Mouse (Mus musculus) layer of hippocampus, adult 8-10 months (tissue): Measurements from ENCODE around the gene Nipal1. TPM values are rescaled to one million over a fixed set of nuclear protein-coding genes. Genes with fewer than 3 reads are reported as not detected.

Experiments
- DNase-seq, 2 experiments: peaks; one replicate each; pipeline ENCODE4 v3.0.0; 2022; ENCODE audit warnings: low spot score in 2 of 2
- total RNA-seq, 4 experiments: library from RNA; stranded (reverse); gene quantifications; 2 replicates each; pipeline ENCODE4 v1.2.4; 2022

The Nipal1 gene
- total RNA-seq, 4 experiments from 2014 or later = not detected

DNA sequence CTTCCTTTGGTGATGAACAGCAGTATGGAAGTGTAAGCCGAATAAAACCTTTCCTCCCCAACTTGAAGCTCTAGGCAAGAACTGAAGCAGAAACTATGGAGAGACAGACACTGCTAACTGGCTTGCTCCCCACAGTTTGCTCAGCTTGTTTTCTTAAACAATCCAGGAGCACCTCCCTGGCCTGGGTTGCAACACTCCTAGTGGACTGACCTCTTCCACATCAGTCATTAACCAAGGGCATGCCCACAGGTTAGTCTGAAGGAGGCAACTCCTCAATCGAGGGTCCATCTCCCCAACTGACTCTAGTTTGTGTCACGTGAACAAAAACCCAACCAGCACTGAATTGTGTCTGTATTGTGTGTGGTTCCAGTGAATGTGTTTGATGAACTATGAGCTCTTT is 17.3 kb downstream of the Nipal1 start:
- DNase-seq = no peak

DNA sequence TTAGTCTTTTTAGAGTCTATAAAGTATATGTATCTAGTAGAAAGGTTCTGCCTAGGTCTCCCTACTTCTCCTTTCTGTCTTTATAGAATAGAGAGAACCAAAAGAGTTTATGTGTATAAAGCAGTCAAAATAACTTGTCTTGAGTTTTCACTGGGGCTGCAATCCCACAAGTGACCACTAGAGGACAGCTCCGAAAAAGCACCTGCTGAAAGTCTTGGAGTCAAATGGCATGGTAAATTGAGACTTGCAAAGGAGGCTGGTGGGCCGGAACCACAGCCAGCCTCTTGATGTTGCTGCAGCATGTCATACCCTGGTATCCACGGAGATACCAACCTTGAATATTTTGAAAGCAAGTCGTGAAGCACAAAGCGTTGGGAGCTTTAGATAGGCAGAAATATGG is 17.7 kb downstream of the Nipal1 start:
- peak in 1 of 2 experiments; percentile 45 for DNase-seq

DNA sequence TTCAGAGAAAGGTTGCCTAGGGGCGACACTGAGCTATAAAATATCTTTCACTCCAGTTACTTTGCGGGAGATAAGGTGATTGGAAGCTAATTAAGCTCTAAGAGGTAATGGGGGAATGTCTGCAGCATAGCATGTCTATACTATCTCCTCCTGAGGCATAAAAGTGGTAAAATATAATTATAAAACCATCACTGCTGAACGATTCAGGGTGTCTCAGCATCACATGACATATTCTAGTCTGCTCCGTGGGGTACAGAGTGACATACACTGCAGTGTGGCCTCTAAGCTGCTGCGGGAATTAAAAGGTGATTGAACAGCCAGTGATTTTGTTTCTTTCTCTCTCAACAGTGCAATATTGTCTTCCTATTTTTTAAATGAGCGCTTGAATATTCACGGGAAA is 18.8 kb downstream of the Nipal1 start:
- DNase-seq = no peak

- no peak for DNase-seq
Measured at GRCm38 (mm10) chr5:72668351-72668750, 20.8 kb downstream of the Nipal1 start.

- no peak for DNase-seq
Measured at GRCm38 (mm10) chr5:72671017-72671699, 23.6 kb downstream of the Nipal1 start.

DNA sequence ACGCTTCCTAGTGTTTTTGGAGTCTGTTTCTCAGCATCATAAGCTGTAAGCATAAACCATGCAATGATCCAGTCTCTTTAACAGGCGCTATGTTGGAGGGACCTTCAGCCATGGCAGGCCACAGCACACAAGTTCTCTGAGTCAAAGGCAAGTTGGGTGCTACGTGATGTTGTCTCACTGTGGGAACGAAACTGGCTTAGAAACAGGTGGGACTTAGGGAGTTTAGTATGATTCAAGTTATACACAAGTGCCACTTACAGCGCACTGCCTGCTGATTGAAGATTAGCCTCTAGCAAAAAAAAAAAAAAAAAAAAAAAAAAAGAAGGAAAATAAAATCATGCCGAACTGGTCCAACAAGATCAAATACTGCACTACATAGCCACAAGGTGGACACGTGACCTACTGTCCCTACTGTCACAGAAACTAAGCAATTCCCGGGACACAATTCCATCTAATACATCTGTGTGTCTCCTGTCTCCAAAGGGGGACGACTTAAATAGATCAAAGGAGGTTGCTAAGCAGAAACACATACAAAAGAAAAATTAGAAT is 27.5 kb downstream of the Nipal1 start:
- no peak for DNase-seq

GRCm38 (mm10) chr5:72681451-72681850 is 33.9 kb downstream of the Nipal1 start:
- DNase-seq = no peak

DNA sequence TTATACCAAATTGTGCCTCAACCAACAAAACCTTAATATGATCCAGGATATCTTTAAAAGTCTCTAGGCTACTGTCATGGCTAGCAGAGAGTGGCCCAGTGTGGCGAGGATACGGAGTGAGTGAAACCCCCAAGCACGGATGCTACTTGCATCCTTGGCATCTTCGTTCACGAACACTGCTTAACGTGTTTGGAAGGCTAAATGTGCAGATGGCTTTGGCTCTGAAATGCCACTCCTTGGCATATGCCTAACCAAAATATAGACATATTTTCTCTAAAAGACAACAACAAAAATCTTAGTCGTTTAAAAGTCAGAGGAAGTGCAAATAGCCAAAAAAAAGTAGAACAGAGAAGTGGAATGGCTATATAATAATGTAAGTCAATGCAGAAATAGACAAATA is 42.0 kb downstream of the Nipal1 start:
- no peak for DNase-seq

- no peak for DNase-seq
Measured at GRCm38 (mm10) chr5:72690516-72690915, 42.9 kb downstream of the Nipal1 start.

DNA sequence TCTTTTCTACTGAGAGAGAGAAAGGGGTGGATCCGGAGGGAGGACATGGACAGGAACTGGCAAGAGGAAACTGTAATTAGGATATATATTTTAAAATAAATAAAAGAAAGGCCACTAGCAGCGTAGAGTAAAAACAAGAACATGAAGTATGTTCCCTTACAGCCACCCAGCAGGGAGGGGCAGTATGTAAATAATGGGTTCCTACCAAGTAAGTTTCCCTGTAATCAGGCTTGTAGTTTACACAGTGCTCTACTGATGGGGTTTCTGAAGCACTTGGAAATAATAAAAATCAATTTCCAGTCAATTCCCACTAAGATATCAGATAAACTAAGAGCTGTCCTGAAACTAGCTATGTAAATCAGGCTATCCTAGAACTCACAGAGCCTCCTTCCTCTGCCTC is 47.1 kb downstream of the Nipal1 start:
- no peak for DNase-seq

- DNase-seq = peak; percentile 45 to 59
Measured at GRCm38 (mm10) chr5:72696491-72696890, 48.9 kb downstream of the Nipal1 start.

DNA sequence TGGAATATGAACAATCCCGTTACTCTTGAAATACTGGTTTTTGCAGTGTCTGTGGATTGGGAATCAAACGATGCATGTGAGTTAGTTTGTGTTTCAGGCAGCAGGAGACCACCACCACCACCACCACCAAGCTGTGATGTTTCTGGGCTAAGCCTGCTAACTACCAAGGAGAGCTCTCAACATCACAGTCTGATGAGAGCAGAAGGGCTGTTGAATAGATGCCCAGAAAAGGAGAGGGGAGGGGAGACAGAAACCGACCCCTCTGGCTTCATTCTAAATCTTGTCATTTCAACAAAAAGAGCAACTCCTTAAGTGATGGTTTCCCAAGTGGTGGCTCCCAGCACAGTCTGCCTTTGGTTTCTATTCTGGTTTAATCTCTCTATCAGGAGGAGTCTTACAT is 50.7 kb downstream of the Nipal1 start:
- no peak for DNase-seq

- DNase-seq = no peak
Measured at GRCm38 (mm10) chr5:72698818-72699499, 51.4 kb downstream of the Nipal1 start.

GRCm38 (mm10) chr5:72699500-72699818 is 51.9 kb downstream of the Nipal1 start:
- DNase-seq = no peak

DNA sequence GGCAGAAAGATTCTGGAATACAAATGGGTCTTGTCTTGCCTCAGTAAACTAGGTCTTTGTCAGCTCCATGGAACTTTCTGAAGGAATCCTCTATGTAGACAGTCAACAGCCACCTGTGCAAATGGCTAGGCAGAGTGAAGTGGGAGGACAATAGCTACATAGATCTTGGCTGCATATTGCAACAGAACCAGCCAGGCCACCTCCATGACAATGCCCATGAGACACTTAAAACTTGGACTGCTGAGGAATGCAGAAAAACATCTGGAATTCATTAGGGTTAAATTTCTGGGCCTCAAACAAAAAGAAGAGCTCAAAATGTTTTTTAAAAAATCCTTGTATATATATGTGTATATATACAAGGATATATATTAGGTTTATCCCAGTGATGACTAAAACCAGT is 54.6 kb downstream of the Nipal1 start:
- DNase-seq = no peak

- DNase-seq = no peak
Measured at GRCm38 (mm10) chr5:72706095-72706494, 58.5 kb downstream of the Nipal1 start.

DNA sequence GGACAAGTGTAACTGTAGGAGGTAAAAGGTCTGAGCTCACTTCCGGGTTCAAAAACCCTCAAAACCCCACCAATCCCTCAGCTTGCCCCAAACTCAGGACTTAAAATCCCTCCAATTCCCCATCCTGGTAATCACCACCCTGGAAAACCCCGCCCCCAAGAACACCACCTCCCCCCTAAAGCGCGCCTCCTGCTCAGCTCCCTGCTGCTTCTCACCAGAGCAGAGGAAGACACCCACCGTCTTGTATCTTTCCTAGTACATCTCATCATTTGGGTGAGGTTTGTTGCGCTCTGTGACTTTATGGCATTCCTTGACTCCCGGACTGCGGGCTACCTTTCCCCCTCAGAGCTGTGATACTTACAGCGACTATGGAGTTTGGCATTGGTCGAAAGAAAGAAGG is 59.1 kb downstream of the Nipal1 start:
- DNase-seq = no peak

- DNase-seq = no peak
Measured at GRCm38 (mm10) chr5:72709451-72709850, 61.9 kb downstream of the Nipal1 start.

DNA sequence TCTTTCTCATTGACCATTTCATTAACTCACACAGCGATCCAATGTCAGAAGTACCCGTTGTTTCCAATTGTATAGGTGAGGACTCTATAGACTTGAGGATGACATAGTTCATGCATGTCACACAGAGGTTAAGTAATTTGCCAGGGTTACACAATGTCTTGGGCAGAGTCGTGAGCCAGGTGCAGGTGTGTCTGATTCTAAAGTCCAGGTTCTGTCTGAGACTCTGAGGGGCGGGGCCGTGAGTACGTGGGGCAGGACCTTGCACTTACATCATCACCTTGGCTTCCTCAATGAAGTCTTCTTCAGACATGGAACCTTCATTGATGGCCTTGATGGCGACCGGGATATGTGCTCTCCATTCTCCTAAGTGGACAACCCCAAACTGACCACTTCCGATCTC is 62.4 kb downstream of the Nipal1 start:
- DNase-seq = no peak

- DNase-seq = peak; percentile 28 to 67
Measured at GRCm38 (mm10) chr5:72710572-72711278, 63.1 kb downstream of the Nipal1 start.

GRCm38 (mm10) chr5:72720587-72720986 is 73.0 kb downstream of the Nipal1 start:
- no peak for DNase-seq
